Comparison of ENCODE assay signal across 9 mouse cellular contexts in the genomic region with DNA sequence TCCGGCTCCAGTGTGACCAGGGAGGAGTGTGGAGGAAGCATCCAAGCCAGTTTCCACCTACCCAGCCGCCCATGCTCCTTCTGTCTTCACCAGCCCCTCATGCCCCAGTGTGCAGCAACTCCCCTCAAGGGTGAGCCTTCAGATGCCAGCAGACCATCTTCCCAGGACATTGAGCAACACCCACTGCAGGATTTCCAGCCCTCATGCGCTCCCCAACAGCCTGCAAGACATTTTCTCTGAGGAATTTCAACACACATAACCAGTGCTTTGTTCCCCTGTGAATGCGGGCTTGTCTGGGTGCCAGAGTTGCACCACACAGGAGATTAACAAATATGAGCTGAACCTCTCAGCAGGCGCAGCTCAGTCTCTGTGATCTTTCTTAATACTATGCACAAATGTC.
DNase-seq lines count a peak whose midpoint lies in the region; ATAC-seq and TF ChIP-seq lines count a peak whose summit lies in the region.
"Had no signal": no experiment of that assay in that cellular context is flagged by ENCODE, and none has a peak within 500 bp of the region (broad histone marks: within the 10 kb centered on the region; RNA-seq: fewer than 3 reads in every experiment).

No protein-coding gene starts in this region.

- ATAC-seq in embryonic facial prominence, embryonic 14.5 days (ENCODE audit: low read depth), result peak; percentile 68; the same call in 1 of the 2 replicates
- ATAC-seq in intestine, postnatal 0 days, result no peak

- 54% methylated on average over 5 of the region's 5 CpGs for WGBS in embryonic facial prominence, embryonic 14.5 days
- WGBS in intestine, postnatal 0 days, result 82% methylated on average over 5 of the region's 5 CpGs
- 74% methylated on average over 5 of the region's 5 CpGs for WGBS in midbrain, embryonic 10.5 days

- no peaks in the 10 kb centered on the region for H3K9me3 ChIP-seq in embryonic facial prominence, embryonic 14.5 days (ENCODE audit: control insufficient read depth, low read length)
- H3K9me3 ChIP-seq in intestine, postnatal 0 days (ENCODE audit: control insufficient read depth), result no peaks in the 10 kb centered on the region
- H3K9me3 ChIP-seq in midbrain, embryonic 10.5 days (replicated peaks), result no peaks in the 10 kb centered on the region

- no peaks in the 10 kb centered on the region for H3K4me1 ChIP-seq in embryonic facial prominence, embryonic 14.5 days (ENCODE audit: control insufficient read depth, insufficient read depth, low read length)
- H3K4me1 ChIP-seq in intestine, postnatal 0 days (replicated peaks; ENCODE audit: control insufficient read depth, insufficient read depth, low read length), result no peaks in the 10 kb centered on the region
- H3K4me1 ChIP-seq in midbrain, embryonic 10.5 days, result peaks cover 10% of the 10 kb centered on the region

- TF ChIP-seq CTCF in intestine, postnatal 0 days (IDR thresholded peaks at IDR 0.05; ENCODE audit: low read depth), result no peak

- H3K4me2 ChIP-seq in embryonic facial prominence, embryonic 14.5 days (ENCODE audit: low read depth, low read length), result no peak overlapping the region
- no peak overlapping the region for H3K4me2 ChIP-seq in intestine, postnatal 0 days (replicated peaks; ENCODE audit: low read depth)

- no peaks in the 10 kb centered on the region for H3K27me3 ChIP-seq in embryonic facial prominence, embryonic 14.5 days (replicated peaks; ENCODE audit: control insufficient read depth, insufficient read depth, low read length)
- no peaks in the 10 kb centered on the region for H3K27me3 ChIP-seq in intestine, postnatal 0 days (replicated peaks; ENCODE audit: control insufficient read depth, insufficient read depth, low read length)
- H3K27me3 ChIP-seq in midbrain, embryonic 10.5 days (ENCODE audit: low read depth, poor library complexity, severe bottlenecking), result peaks cover 8% of the 10 kb centered on the region

- H3K36me3 ChIP-seq in embryonic facial prominence, embryonic 14.5 days (ENCODE audit: control insufficient read depth, insufficient read depth, low read length), result no peaks in the 10 kb centered on the region
- H3K36me3 ChIP-seq in intestine, postnatal 0 days (ENCODE audit: control insufficient read depth, insufficient read depth), result no peaks in the 10 kb centered on the region
- H3K36me3 ChIP-seq in midbrain, embryonic 10.5 days, result no peaks in the 10 kb centered on the region

- no peak overlapping the region for H3K27ac ChIP-seq in embryonic facial prominence, embryonic 14.5 days (replicated peaks; ENCODE audit: low read depth, low read length)
- H3K27ac ChIP-seq in intestine, postnatal 0 days (ENCODE audit: low read depth, low read length), result no peak overlapping the region
- H3K27ac ChIP-seq in midbrain, embryonic 10.5 days (replicated peaks), result no peak overlapping the region

- peak; percentile 15 for DNase-seq in gastrocnemius, postnatal 14 days
- DNase-seq in gastrocnemius, postnatal 10 days, result no peak
- DNase-seq in 416B (ENCODE audit: low read depth), result peak; percentile 72
- DNase-seq in embryonic facial prominence, embryonic 14.5 days (ENCODE audit: low spot score), result peak; percentile 71
- DNase-seq in lung, postnatal 14 days, result peak; percentile 76
- DNase-seq in spleen, adult 18-20 months, result no peak
- no peak for DNase-seq in midbrain, embryonic 10.5 days (ENCODE audit: low spot score)
- DNase-seq: retina, postnatal 1 day had no signal

- H3K4me3 ChIP-seq in embryonic facial prominence, embryonic 14.5 days (ENCODE audit: low read depth, low read length), result no peak overlapping the region
- no peak overlapping the region for H3K4me3 ChIP-seq in intestine, postnatal 0 days (ENCODE audit: low read depth, low read length)
- H3K4me3 ChIP-seq in midbrain, embryonic 10.5 days, result no peak overlapping the region

- intact Hi-C loops in gastrocnemius, postnatal 14 days (cut with DNase I; ENCODE audit: low total_unique reads), result no loop called here

- H3K9ac ChIP-seq in embryonic facial prominence, embryonic 14.5 days (ENCODE audit: low read depth, low read length), result no peak overlapping the region
- no peak overlapping the region for H3K9ac ChIP-seq in intestine, postnatal 0 days (ENCODE audit: low read depth, low read length)

Comparison
In these comparisons a context has a peak if more than half of its experiments do, and no peak if none do; other contexts are left out.
1. DNase-seq: peak in gastrocnemius, postnatal 14 days (single experiment), 416B (single experiment), embryonic facial prominence, embryonic 14.5 days (single experiment) and lung, postnatal 14 days (single experiment); none in gastrocnemius, postnatal 10 days (single experiment), spleen, adult 18-20 months (0 of 2) and midbrain, embryonic 10.5 days (single experiment).